Mouse (Mus musculus) layer of hippocampus, adult 9-10 months (tissue): ENCODE results near the gene Map4.

Experiments
- DNase-seq: peaks from one replicate; pipeline ENCODE4 v3.0.0; 2022; ENCODE audit warnings: low spot score

Map4 gene

GRCm38 (mm10) chr9:110001946-110002345 is 70.7 kb downstream of the Map4 start:
- no peak for DNase-seq

GRCm38 (mm10) chr9:110002413-110002812 is 71.2 kb downstream of the Map4 start:
- DNase-seq = no peak

- DNase-seq = no peak
Measured at GRCm38 (mm10) chr9:110019224-110019623, 88.0 kb downstream of the Map4 start.

- DNase-seq = no peak
Measured at GRCm38 (mm10) chr9:110020405-110020804, 89.1 kb downstream of the Map4 start.

GRCm38 (mm10) chr9:110021463-110021862 is 90.2 kb downstream of the Map4 start:
- DNase-seq = no peak

GRCm38 (mm10) chr9:110022151-110022550 is 90.9 kb downstream of the Map4 start:
- DNase-seq = no peak

- DNase-seq = no peak
Measured at GRCm38 (mm10) chr9:110035091-110035490, 103.8 kb downstream of the Map4 start.

- DNase-seq = no peak
Measured at GRCm38 (mm10) chr9:110037895-110038294, 106.6 kb downstream of the Map4 start.

- no peak for DNase-seq
Measured at GRCm38 (mm10) chr9:110038485-110038884, 107.2 kb downstream of the Map4 start.

- DNase-seq = no peak
Measured at GRCm38 (mm10) chr9:110044373-110044772, 113.1 kb downstream of the Map4 start.

- DNase-seq = no peak
Measured at GRCm38 (mm10) chr9:110045763-110046377, 114.6 kb downstream of the Map4 start.

GRCm38 (mm10) chr9:110047260-110047659 is 116.0 kb downstream of the Map4 start:
- DNase-seq = no peak

GRCm38 (mm10) chr9:110047857-110048256 is 116.6 kb downstream of the Map4 start:
- no peak for DNase-seq

GRCm38 (mm10) chr9:110051184-110051583 is 119.9 kb downstream of the Map4 start:
- DNase-seq = no peak

- peak; percentile 54 for DNase-seq
Measured at GRCm38 (mm10) chr9:110051869-110052661, 120.8 kb downstream of the Map4 start.

- DNase-seq = no peak
Measured at GRCm38 (mm10) chr9:110052951-110053304, 121.7 kb downstream of the Map4 start.

GRCm38 (mm10) chr9:110053305-110054079 is 122.2 kb downstream of the Map4 start:
- DNase-seq = no peak

GRCm38 (mm10) chr9:110054080-110054421 is 122.8 kb downstream of the Map4 start:
- DNase-seq = no peak

GRCm38 (mm10) chr9:110054781-110055180 is 123.5 kb downstream of the Map4 start:
- DNase-seq = no peak

- DNase-seq = no peak
Measured at GRCm38 (mm10) chr9:110057200-110057599, 125.9 kb downstream of the Map4 start.

- DNase-seq = no peak
Measured at GRCm38 (mm10) chr9:110060761-110061160, 129.5 kb downstream of the Map4 start.

- DNase-seq = no peak
Measured at GRCm38 (mm10) chr9:110062405-110062804, 131.1 kb downstream of the Map4 start.

GRCm38 (mm10) chr9:110062861-110063260 is 131.6 kb downstream of the Map4 start:
- DNase-seq = no peak
